Mouse (Mus musculus): ENCODE measurements around the gene Pygb.

- no peak for TF ChIP-seq CTCF (IDR thresholded peaks at IDR 0.05; ENCODE audit: low read depth, low read length)
- TF ChIP-seq EP300 (IDR thresholded peaks at IDR 0.05; ENCODE audit: insufficient read depth, low read depth, low read length), result no peak
- TF ChIP-seq POLR2A (IDR thresholded peaks at IDR 0.05; ENCODE audit: insufficient read depth, low read length), result no peak
Observed at GRCm38 (mm10) chr2:150765619-150766018, 20.9 kb upstream of the Pygb start.

All from ES-Bruce4 (cell line).